Mouse (Mus musculus): ENCODE data around the gene Ccdc85b. TPM values are rescaled to one million over a fixed set of nuclear protein-coding genes. Genes with fewer than 3 reads are reported as not detected.

The Ccdc85b gene
- total RNA-seq, 1 experiment from 2014 or later = 2.8 TPM

DNA sequence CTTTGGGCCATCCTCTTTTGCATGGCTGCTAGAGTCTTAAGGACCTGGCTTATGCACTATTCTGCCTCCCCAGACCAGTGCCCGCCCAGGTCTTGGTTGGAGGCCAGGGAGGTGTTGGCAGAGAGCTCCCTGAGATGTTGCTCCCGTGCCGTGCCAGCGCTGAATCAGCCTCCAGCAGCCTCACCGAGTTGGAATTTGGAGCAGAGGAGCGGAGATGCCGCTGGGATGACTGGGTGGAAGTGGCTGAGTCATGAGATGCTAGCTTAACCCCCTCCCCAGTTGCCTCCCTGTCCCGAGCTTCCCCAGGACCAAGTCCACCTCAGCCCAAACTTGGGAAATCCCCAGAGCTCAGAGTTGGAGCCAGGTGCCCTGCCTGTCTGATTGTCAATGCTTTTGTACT lies 27.9 kb downstream of the Ccdc85b start:
- no peak for ATAC-seq (ENCODE audit: extremely low read depth, insufficient number of reproducible peaks, low FRiP score, poor library complexity, severe bottlenecking)

DNA sequence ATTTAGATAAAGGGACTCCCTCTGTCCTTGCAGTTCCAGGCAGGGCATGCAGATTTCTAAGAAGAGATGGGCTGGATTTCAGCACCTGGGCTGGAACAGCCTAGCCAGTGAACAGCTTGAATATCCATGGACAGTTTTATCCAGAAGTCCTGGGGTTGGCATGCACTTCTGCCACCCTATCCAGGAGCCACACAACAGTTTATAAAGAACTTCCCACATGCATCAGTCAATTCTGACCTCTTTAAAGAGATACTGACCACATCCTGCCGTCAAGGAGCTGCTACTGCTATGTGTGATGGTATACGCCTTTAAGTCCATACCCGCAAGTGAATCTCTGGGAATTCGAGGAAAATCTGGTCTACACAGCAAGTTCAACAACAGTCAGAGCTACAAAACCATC lies 28.5 kb downstream of the Ccdc85b start:
- no peak for ATAC-seq (ENCODE audit: extremely low read depth, insufficient number of reproducible peaks, low FRiP score, poor library complexity, severe bottlenecking)

DNA sequence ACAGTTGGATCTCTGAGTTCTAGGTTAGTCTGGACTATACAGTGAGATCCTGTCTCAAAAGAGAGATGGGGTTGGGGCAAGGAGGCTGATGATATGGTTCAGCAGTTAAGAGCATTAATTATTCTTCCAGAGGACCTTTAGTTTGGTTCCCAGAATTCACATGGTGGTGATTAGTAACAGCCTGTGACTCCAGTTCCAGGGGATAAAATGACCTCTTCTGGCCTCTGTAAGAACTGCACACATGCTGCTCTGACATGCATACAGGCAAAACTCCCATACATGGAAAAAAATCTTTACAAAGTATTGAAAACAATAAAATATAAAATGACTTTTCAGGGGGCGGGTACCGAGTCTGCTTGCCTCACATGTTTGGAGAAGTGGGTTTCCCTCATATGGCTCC lies 29.6 kb downstream of the Ccdc85b start:
- ATAC-seq (ENCODE audit: extremely low read depth, insufficient number of reproducible peaks, low FRiP score, poor library complexity, severe bottlenecking) = no peak

DNA sequence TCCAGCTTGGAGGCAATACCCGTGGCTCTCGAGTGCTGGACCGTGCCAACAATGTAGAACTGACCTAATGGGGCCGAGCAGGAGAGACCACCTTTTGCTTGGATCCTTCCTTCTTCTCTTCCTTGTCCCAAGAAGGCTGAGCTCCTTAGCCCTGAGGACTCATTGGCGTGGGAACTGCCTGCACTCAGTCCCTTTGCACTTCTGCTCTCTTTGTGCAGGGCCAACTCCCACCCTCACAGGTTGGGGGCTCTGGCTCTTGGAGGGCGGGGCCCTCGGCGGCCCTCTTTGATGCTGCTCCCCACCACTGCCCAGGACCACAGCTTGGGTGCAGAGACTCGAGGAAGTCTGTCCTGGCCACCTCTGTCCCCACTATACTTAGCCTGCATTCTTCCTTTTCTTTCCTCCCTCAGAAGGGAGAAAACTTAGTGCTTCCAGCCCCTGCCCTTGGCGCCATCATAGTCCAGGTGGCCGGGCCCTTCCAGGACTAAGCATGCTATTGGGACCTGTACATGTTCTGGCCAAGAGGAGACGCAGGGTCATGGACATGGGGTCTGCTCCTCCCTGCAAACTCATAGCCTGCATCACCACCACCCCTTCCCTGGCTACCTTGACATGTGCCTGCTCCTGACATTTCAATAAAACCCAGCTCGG lies 30.9 kb downstream of the Ccdc85b start:
- ATAC-seq (ENCODE audit: extremely low read depth, insufficient number of reproducible peaks, low FRiP score, poor library complexity, severe bottlenecking) = no peak

DNA sequence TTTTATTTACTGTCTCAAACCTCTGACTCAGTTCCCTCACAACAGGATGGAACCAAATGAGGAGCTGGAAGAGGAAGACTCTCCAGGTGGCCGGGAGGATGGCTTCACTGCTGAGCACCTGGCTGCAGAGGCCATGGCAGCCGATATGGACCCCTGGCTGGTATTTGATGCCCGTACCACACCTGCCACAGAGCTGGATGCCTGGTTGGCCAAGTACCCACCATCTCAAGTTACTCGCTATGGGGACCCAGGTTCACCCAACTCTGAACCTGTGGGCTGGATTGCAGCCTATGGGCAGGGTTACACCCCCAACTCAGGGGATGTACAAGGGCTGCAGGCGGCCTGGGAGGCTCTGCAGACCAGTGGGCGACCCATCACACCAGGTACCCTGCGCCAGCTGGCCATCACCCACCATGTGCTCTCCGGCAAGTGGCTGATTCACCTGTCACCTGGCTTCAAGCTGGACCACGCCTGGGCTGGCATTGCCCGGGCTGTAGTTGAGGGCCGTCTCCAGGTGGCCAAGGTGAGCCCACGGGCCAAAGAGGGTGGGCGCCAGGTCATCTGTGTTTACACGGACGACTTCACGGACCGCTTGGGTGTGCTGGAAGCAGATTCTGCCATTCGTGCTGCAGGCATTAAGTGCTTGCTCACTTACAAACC lies 31.7 kb downstream of the Ccdc85b start:
- no peak for ATAC-seq (ENCODE audit: extremely low read depth, insufficient number of reproducible peaks, low FRiP score, poor library complexity, severe bottlenecking)

DNA sequence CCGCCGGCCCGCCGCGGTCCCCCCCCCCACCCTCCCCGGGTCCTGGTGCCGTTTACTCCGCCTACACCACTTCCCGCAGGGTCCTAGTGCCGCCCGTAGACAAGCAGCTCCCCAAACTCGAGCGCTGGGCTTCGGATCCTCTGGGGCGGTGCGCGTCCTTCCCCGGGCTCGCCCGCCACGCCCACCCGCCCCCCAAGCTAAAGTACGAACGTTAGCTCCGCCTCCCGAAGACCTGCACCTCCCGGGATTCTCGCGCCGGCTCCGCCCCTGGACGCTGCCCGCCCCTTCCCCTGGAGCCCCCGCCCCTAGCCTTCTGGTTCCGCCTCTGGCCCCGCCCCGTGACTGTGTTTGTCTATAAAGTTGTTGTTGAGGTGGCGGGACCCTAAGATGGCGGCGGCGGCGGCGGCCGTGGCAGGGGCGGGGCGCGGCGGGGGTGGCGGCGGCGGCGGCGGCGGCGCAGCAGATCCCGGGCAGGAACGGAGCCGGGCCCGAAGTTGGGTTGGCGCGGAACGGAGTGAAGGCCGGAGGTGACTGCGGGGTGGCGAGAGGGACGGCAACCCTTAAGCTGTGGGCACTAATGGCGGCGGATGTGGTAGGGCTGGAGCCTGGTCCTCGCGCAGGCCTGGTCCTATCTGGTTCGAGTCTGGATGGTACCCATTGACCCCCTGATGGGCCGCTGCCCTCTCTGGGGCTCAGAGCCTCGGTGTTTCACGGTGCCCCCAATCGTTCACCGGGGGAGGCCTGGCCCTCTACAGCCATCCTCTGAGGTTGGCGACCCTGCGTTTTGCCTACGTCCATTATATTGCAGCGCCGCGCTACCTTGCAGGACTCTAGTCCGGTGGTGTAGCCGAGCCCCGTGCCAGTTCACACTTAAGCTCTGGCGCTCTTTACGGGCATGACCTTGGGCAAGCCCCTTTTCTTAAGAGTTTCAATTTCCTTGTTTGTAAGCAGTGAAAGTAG lies 32.6 kb downstream of the Ccdc85b start, which contains the start of the genes Drap1 and AI837181:
Gene Drap1 (minus strand): TSS at position 198 of the 960 bp plus-strand sequence.
Gene AI837181 (plus strand): TSS at position 363 of the 960 bp plus-strand sequence.
- ATAC-seq (ENCODE audit: extremely low read depth, insufficient number of reproducible peaks, low FRiP score, poor library complexity, severe bottlenecking) = peak; percentile 84

DNA sequence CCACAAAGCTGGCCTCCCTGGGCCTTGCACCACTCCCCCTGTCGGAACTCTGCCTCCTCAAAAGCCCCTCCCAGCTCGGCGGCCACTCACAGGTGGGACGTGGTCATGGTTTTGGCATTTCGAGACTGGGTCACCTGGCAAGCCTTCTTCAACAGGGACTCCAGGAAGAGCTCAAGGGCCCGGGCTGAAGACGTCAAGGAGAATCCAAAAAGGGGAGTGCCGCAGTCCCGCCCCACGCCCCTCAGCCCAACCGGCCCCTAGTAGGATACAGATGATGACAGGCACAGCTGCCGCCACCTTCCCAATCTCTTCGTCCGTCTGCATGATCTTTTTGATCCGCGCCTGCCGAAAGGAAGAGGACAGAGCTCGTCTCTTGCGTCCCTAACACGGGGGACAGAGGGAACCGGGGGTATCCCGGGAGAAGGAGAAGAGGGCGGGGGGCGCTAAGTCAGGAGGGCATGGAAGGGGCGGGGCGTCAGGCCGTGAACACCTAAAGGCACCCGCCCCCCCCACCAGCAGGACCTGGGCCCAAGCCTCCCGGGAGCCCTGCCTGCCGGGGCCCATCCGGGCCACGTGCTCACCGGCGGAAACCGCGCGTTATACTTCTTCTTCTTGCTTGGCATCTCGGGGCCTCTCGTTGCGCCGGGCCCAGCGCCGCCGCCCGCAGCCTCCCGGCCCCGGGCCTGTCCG lies 33.5 kb downstream of the Ccdc85b start:
- peak; percentile 1; the same call in 1 of the 2 replicates for ATAC-seq (ENCODE audit: extremely low read depth, insufficient number of reproducible peaks, low FRiP score, poor library complexity, severe bottlenecking)

DNA sequence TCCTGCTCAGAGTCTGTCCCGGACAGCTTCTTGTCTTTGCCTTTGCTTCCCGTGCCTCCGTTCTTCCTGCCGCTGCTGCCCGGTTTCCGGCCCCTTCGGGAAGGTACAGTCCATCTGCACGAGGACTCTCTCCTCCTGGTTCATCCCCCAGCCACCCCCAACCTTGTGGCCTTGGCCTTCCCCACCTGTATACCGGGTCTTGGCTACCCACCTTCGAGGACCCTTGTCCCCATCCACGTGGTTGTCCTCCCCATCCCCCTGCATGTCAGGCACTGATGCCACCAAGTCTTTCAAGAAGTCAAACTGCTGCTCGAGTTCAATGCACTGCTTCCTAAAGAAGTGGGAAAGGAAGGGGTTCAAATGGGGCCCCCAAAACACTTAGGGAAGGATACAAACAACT lies 34.1 kb downstream of the Ccdc85b start:
- ATAC-seq (ENCODE audit: extremely low read depth, insufficient number of reproducible peaks, low FRiP score, poor library complexity, severe bottlenecking) = no peak

DNA sequence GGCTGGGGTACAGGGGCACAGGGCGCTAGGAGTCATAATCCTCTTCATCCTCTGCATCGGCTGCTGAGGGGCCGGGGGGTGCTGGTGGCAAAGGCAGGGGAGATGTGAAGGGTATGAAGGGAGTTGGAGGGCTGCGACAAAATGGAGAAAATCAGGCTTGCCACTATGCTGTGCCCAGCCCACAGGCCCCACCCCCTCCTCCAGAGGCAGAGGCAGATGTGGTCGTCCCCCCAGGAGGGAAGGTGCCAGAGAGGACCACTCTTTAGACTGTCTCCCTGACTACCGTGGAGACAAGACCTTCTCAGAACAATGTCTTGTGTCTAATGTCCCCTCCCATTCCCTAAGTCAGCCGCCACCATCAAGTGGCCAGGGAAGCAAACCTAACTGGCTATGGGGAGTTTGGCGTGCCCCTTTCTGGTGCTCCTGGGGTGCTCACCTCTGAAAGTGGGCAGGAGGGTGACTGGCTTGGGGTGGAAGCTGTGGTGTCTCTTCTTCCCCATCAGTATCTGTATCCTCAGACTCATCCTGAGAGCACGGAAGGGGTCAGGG lies 34.7 kb downstream of the Ccdc85b start:
- no peak for ATAC-seq (ENCODE audit: extremely low read depth, insufficient number of reproducible peaks, low FRiP score, poor library complexity, severe bottlenecking)

DNA sequence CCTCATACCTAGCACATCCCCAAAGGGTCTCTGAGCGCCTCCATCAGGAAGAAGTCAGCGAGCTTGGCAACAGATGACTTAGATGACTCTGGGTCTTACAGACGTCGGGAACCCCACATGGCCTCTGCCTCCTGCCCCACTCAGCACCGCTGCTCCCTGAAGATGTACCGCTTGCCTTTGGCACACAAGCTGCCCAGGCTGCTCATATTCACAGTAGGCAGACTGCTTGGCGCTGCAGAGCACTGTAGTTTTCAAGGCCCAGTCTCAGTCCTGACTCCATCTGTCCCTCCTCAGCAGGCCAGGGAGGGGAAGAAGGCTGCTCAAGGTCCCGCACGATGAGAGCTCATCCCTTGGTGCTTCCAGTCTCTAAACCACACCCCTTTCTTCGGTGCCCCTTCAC lies 35.4 kb downstream of the Ccdc85b start:
- no peak for ATAC-seq (ENCODE audit: extremely low read depth, insufficient number of reproducible peaks, low FRiP score, poor library complexity, severe bottlenecking)

DNA sequence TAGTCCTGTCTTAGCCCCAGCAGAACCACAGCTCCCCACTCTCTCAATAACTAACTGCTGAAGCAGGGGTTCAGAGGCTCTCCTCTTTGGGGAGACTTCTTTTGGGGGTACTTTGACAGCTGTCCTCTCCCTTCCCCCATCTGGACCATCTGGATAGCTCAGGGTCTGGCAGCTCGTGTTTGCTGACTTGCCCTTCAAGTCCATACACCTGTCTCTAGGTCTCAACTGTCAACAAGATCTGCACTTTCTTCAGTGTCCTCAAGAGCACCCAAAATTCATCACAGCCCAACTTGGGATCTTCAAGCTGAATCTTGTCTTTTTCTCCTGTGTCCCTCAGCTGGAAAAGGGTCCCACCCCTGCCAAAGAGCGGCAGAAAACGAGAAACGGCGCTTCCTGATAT lies 35.9 kb downstream of the Ccdc85b start:
- ATAC-seq (ENCODE audit: extremely low read depth, insufficient number of reproducible peaks, low FRiP score, poor library complexity, severe bottlenecking) = no peak

DNA sequence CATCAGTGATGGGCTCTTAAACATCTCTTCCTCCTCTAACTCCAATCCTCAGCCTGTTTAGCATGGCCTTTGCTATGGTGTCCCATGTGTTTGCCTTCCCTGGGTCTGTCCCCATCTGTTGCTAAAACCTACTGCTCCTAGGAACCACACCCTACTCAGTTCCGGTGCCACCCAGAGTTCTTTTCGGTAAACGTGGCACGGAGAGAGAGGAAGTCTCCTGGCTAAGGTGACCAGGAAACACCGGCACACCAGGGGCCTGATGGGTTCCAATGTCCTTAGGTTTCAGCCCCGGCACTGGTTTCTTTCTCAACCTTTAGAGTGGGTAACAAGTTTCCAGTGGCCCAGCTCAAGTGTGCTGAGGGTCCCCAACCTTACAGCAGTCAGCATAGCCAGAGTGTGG lies 37.1 kb downstream of the Ccdc85b start:
- no peak for ATAC-seq (ENCODE audit: extremely low read depth, insufficient number of reproducible peaks, low FRiP score, poor library complexity, severe bottlenecking)

DNA sequence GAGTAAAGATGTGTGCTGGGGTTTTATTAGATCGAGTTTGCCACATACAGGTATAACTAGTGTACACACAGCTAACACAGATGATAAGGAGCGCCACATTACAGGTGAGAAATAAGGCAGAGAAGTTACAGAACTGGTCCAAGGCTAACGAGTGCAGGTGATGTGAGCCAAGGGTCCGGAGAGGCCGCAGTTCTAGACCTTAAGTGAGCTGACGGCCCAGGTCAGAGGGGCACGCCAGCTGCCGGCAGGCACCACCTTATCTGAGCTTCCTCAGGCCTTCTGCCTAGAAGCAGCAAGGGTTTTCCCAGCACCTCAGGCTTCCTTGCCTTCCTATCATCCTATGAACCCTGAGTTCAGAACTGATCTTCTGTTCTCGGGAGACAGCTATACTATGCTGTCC lies 38.1 kb downstream of the Ccdc85b start:
- ATAC-seq (ENCODE audit: extremely low read depth, insufficient number of reproducible peaks, low FRiP score, poor library complexity, severe bottlenecking) = no peak

DNA sequence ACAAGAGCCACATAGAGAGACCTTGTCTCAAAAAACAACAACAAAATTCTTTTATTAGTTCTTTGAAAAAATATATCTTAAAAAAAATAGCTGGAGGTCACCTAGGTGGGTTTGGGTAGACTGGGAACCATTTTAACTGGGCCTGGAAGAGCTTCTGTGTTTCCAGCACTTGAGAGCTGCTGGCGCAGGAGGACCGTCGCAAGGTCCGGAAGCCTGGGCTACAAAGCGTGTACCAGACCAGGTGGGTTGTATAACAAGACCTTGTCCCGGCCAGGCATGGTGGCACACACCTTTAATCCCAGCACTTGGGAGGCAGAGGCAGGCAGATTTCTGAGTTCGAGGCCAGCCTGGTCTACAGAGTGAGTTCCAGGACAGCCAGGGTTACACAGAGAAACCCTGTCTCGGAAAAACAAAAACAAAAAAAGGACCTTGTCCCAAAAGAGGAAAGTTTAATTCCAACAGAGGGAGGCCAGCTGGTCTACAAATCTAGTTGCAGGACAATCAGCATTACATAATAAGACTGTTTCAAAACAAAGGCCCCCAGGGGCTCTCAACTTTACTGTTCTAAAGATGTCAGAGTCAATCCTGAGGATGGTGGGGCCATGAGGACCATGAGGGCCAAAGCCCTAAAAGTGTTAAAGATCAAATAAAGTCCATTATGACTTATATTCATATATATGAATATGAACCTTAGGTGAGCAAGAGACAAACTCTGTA lies 38.8 kb downstream of the Ccdc85b start:
- no peak for ATAC-seq (ENCODE audit: extremely low read depth, insufficient number of reproducible peaks, low FRiP score, poor library complexity, severe bottlenecking)

DNA sequence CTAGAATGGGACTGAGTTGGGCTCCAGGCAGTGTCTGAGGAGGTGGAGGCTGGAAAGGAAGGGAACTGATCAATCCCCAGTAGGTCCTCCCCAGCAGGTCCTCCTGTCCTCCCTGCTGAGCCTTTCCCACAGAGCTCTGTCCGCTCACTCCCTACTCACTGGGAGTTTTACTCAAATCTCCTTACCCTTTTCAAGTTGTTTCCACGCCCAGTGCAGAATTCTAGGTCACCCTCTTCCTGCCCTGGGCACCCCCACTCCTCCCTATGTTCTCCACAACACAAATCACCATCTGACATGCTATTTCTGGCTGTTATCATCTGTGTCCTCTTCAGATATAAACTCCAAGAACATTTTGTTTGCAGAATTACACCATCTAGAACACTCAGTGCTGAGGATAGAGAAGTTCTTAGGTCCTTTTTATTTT lies 43.1 kb downstream of the Ccdc85b start:
- no peak for ATAC-seq (ENCODE audit: extremely low read depth, insufficient number of reproducible peaks, low FRiP score, poor library complexity, severe bottlenecking)

DNA sequence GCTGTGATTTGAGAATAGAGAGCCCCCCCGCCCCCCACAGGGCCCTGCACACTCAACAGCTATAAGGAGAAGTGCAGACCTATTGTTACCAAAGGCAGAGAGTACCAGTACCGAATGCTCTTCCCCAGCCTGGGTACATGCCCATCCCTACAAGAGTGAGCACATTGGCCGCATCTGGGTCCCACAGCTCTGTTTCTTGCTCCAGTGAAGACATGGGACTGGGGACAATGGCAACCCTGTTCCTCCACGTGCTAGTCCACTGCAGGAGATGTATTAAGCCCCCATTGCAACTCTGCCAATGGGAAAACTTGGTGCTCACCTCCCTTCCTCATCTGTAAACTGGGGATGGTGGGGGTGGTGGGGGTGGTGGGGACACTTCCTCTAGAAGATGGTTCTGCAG lies 43.9 kb downstream of the Ccdc85b start:
- ATAC-seq (ENCODE audit: extremely low read depth, insufficient number of reproducible peaks, low FRiP score, poor library complexity, severe bottlenecking) = no peak

DNA sequence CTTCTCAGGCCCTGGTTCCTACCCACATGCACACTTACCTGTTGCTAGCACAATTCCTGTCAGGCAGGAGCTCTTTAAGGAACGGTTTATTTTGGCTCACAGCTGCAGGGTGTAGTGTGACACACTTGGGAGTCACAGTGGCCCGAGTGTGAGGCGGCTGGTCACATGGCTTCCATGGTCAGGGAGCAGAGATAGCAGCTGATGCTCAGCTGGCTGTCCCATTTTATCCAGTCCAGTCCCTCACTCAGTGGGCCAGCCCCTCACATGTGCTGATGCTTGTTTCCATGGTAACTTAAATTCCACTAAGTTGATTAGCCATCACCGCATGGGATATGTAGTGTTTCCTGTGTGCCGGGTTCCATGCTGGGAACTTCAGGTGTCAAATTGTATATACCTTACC lies 45.7 kb downstream of the Ccdc85b start:
- ATAC-seq (ENCODE audit: extremely low read depth, insufficient number of reproducible peaks, low FRiP score, poor library complexity, severe bottlenecking) = no peak

DNA sequence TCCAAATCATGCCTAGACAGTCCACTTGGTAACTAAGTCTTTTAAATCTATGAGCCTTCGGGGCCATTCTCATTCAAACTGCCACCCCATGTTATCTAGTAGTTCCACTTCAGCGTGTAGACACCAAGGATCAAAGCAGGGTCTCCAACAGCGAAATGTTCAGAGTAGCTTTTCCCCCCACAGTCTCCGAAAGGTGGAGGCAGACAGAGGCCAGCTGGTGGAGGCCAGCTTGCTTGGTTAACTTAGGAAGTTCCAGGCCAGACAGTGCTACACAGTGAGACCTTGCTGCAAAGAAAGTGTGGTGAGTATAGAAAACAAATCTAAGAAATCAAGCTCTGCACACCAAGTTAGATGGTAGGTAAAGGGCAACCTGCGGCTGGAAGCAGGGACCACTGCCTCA lies 47.1 kb downstream of the Ccdc85b start:
- ATAC-seq (ENCODE audit: extremely low read depth, insufficient number of reproducible peaks, low FRiP score, poor library complexity, severe bottlenecking) = no peak

All from neutrophil, adult 5-6 weeks (primary cell).